Mouse (Mus musculus): ENCODE measurements around the gene Pgs1. TPM values are rescaled to one million over a fixed set of nuclear protein-coding genes. Genes with fewer than 3 reads are reported as not detected.

Gene Pgs1
- total and polyA plus RNA-seq, 3 experiments = 17.9 to 21.8 (median 18.1) TPM

DNA sequence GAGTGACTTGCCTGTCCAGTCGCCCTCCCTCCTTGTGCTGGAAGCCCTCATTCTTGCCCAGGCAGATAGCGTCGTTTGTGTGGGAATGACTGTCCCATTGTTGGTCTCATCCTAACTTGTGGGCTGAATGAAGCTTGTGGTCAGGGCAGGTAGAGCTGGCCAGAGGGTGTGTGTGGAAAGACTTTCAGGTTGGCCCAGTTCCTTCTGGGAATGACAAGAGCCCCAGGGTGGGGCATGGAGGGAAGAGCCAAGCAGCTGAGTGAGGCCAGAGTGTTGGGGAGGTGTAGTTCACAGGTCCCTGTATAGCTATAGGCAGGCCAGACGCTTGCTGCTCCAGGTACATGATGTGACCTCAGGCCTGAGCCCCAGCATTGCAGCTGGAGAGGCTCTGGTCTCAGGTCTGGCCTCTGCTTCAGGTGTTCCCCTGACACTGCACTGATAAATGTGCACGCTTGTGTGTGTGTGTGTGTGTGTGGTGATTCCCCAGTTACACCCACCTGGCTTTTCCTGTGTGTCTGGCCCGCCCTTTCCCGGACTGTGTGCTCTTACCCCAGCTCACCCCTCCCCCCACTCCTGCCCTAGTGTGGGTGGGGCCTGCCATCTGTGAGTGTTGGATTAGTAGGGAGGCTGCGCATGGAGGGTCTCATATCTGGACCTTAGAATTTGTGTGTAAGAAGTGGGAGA is 21.5 kb downstream of the Pgs1 start:
- H3K27ac ChIP-seq = no peak overlapping the region
- H3K4me3 ChIP-seq = no peak overlapping the region
- intact Hi-C loops (cut with DNase I) = no loop called here
- H3K9ac ChIP-seq (ENCODE audit: low read depth, low read length) = no peak overlapping the region
- H3K27me3 ChIP-seq (ENCODE audit: control insufficient read depth, insufficient read depth, low read length) = no peaks in the 10 kb centered on the region
- no peaks in the 10 kb centered on the region for H3K36me3 ChIP-seq (ENCODE audit: control insufficient read depth, insufficient read depth, low read length)
- peaks cover 3% of the 10 kb centered on the region; the same call in 1 of the 2 replicates for H3K79me2 ChIP-seq (replicated peaks; ENCODE audit: control insufficient read depth, insufficient read depth, low read length)
- 58% methylated on average over 8 of the region's 8 CpGs for WGBS
- no peak for DNase-seq
- peaks cover 17% of the 10 kb centered on the region for H3K4me1 ChIP-seq (ENCODE audit: control insufficient read depth, insufficient read depth, low read length)
- TF ChIP-seq EP300 (IDR thresholded peaks at IDR 0.05; ENCODE audit: insufficient read depth, low read depth, low read length) (no peak), POLR2A (IDR thresholded peaks at IDR 0.05; ENCODE audit: insufficient read depth, low read depth, low read length) (no peak), CTCF (IDR thresholded peaks at IDR 0.05) (no peak)

DNA sequence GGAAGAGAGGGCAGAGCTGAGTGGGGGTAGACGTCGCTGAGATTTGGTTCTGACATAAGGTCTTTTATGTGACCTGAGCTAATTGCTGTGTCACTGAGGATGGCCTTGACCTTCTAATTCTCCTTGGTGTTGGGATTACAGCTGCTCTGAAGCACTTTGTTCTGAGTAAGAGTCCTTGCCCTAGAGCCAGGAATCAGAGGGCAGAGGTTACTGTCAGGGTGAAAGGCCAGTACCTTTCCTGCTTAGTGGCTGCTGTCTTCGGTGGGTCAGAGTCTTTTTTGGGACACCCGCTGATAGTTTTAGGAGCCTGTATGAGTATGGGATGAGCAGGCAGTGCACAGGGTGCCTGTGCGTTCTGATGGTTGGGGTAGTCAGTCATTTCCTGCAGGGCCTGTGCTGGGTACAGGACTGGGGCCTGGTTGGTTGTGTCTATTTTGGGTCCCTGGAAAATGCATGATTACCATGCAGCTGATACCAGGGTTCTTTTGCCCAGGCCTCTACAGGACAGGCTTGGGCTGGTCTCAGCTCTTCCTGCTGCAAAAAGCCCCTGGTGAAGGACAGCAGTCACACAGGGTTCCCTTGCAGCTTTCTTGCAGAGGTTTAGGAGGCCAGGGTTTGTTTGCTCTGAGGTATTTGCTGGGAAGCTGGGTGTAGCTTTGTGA is 22.2 kb downstream of the Pgs1 start:
- H3K79me2 ChIP-seq (replicated peaks; ENCODE audit: control insufficient read depth, insufficient read depth, low read length) = peaks cover 3% of the 10 kb centered on the region; the same call in 1 of the 2 replicates

DNA sequence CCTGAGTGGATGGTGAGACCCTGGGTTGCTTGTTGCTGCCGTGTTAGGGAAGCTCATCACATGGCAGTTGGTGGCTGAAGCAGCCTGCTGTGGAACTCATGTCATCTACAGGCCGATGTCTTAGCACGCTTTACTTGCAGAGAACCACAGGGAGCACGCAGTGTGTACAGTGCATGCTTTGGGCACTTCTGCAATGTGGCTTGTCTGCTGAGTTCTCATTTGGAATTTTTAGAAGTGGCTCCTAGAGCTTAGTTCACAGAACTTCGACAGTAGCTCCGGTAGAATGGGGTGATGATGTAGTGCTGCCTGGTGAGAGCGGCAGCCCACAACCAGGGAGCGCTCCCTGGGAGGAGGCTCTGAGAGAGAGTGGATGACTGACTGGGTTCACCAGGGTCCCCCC is 22.8 kb downstream of the Pgs1 start:
- TF ChIP-seq CTCF (IDR thresholded peaks at IDR 0.05) = no peak
- TF ChIP-seq EP300 (IDR thresholded peaks at IDR 0.05; ENCODE audit: insufficient read depth, low read depth, low read length) = no peak
- no peak for TF ChIP-seq POLR2A (IDR thresholded peaks at IDR 0.05; ENCODE audit: insufficient read depth, low read depth, low read length)
- peaks cover 3% of the 10 kb centered on the region; the same call in 1 of the 2 replicates for H3K79me2 ChIP-seq (replicated peaks; ENCODE audit: control insufficient read depth, insufficient read depth, low read length)
- H3K9ac ChIP-seq (ENCODE audit: low read depth, low read length) = no peak overlapping the region
- WGBS = 79% methylated on average over 8 of the region's 8 CpGs
- H3K4me1 ChIP-seq (ENCODE audit: control insufficient read depth, insufficient read depth, low read length) = peaks cover 17% of the 10 kb centered on the region
- no peaks in the 10 kb centered on the region for H3K36me3 ChIP-seq (ENCODE audit: control insufficient read depth, insufficient read depth, low read length)
- H3K4me3 ChIP-seq = no peak overlapping the region
- DNase-seq = no peak
- no peak overlapping the region for H3K27ac ChIP-seq
- intact Hi-C loops (cut with DNase I) = no loop called here
- H3K27me3 ChIP-seq (ENCODE audit: control insufficient read depth, insufficient read depth, low read length) = no peaks in the 10 kb centered on the region

More for the DNA sequence above, 22.2 kb downstream of the Pgs1 start:
- peaks cover 17% of the 10 kb centered on the region for H3K4me1 ChIP-seq (ENCODE audit: control insufficient read depth, insufficient read depth, low read length)
- TF ChIP-seq EP300 (IDR thresholded peaks at IDR 0.05; ENCODE audit: insufficient read depth, low read depth, low read length) (no peak), CTCF (IDR thresholded peaks at IDR 0.05) (no peak), POLR2A (IDR thresholded peaks at IDR 0.05; ENCODE audit: insufficient read depth, low read depth, low read length) (no peak)
- H3K9ac ChIP-seq (ENCODE audit: low read depth, low read length) = no peak overlapping the region
- intact Hi-C loops (cut with DNase I) = no loop called here
- no peak overlapping the region for H3K27ac ChIP-seq
- DNase-seq = no peak
- 61% methylated on average over 5 of the region's 5 CpGs for WGBS
- H3K4me3 ChIP-seq = no peak overlapping the region
- no peaks in the 10 kb centered on the region for H3K36me3 ChIP-seq (ENCODE audit: control insufficient read depth, insufficient read depth, low read length)
- no peaks in the 10 kb centered on the region for H3K27me3 ChIP-seq (ENCODE audit: control insufficient read depth, insufficient read depth, low read length)

- no peak for DNase-seq
- Histone ChIP-seq H3K27ac (no peak overlapping the region), H3K27me3 (ENCODE audit: control insufficient read depth, insufficient read depth, low read length) (no peaks in the 10 kb centered on the region), H3K4me1 (ENCODE audit: control insufficient read depth, insufficient read depth, low read length) (peaks cover 17% of the 10 kb centered on the region), H3K4me3 (no peak overlapping the region), H3K9ac (ENCODE audit: low read depth, low read length) (no peak overlapping the region), H3K36me3 (ENCODE audit: control insufficient read depth, insufficient read depth, low read length) (no peaks in the 10 kb centered on the region), H3K79me2 (replicated peaks; ENCODE audit: control insufficient read depth, insufficient read depth, low read length) (peaks cover 6% of the 10 kb centered on the region; the same call in 1 of the 2 replicates)
- WGBS = 46% methylated on average over 4 of the region's 4 CpGs
- intact Hi-C loops (cut with DNase I) = no loop called here
- TF ChIP-seq CTCF (IDR thresholded peaks at IDR 0.05) (no peak), POLR2A (IDR thresholded peaks at IDR 0.05; ENCODE audit: insufficient read depth, low read depth, low read length) (no peak), EP300 (IDR thresholded peaks at IDR 0.05; ENCODE audit: insufficient read depth, low read depth, low read length) (no peak)
These were observed 23.9 kb downstream of the Pgs1 start for GRCm38 (mm10) chr11:118009865-118010571.

GRCm38 (mm10) chr11:118012595-118012994 is 26.5 kb downstream of the Pgs1 start:
- 70% methylated on average over 1 of the region's 1 CpGs for WGBS
- H3K27me3 ChIP-seq (ENCODE audit: control insufficient read depth, insufficient read depth, low read length) = no peaks in the 10 kb centered on the region
- peaks cover 14% of the 10 kb centered on the region for H3K4me1 ChIP-seq (ENCODE audit: control insufficient read depth, insufficient read depth, low read length)
- H3K27ac ChIP-seq = no peak overlapping the region
- DNase-seq = no peak
- no peak overlapping the region for H3K9ac ChIP-seq (ENCODE audit: low read depth, low read length)
- no peak overlapping the region for H3K4me3 ChIP-seq
- intact Hi-C loops (cut with DNase I) = loop anchor here (2.0 kb wide), 1 partner anchor 22 kb away; no protein-coding TSS in a partner anchor
- peaks cover 6% of the 10 kb centered on the region; the same call in 1 of the 2 replicates for H3K79me2 ChIP-seq (replicated peaks; ENCODE audit: control insufficient read depth, insufficient read depth, low read length)
- H3K36me3 ChIP-seq (ENCODE audit: control insufficient read depth, insufficient read depth, low read length) = no peaks in the 10 kb centered on the region
- TF ChIP-seq CTCF (IDR thresholded peaks at IDR 0.05) = no peak
- no peak for TF ChIP-seq EP300 (IDR thresholded peaks at IDR 0.05; ENCODE audit: insufficient read depth, low read depth, low read length)
- no peak for TF ChIP-seq POLR2A (IDR thresholded peaks at IDR 0.05; ENCODE audit: insufficient read depth, low read depth, low read length)
